Mouse (Mus musculus) intestine, embryonic 16.5 days (tissue): ENCODE data around the gene Lrrc41. TPM values are rescaled to one million over a fixed set of nuclear protein-coding genes. Genes with fewer than 3 reads are reported as not detected.

Experiments used
- ATAC-seq: fragments of 200-750 bp; cut with Nextera tagmentation; 2 replicates; pipeline ENCODE4 v1.8.0; 2017; ENCODE audit warnings: moderate TSS enrichment, moderate library complexity
- H3K27ac ChIP-seq: fragments of 300-500 bp; sonication (generic); 2 replicates; pipeline ENCODE4 v1.5.1; 2014; ENCODE audit warnings: mild to moderate bottlenecking, low read length
- H3K27me3 ChIP-seq: fragments of 300-500 bp; sonication (generic); replicated peaks from 2 replicates; pipeline ENCODE4 v1.6.1; 2014; ENCODE audit warnings: low read length, control low read depth, mixed read lengths; ENCODE audit not compliant: control insufficient read depth, insufficient read depth
- H3K36me3 ChIP-seq: fragments of 300-500 bp; sonication (generic); 2 replicates; pipeline ENCODE4 v1.6.1; 2014; ENCODE audit warnings: low read length, control low read depth; ENCODE audit not compliant: control insufficient read depth, insufficient read depth
- H3K4me1 ChIP-seq: fragments of 300-500 bp; sonication (generic); 2 replicates; pipeline ENCODE4 v1.6.1; 2014; ENCODE audit warnings: low read length, control low read depth, mixed read lengths; ENCODE audit not compliant: control insufficient read depth, insufficient read depth
- H3K4me2 ChIP-seq: fragments of 300-500 bp; sonication (generic); 2 replicates; pipeline ENCODE4 v1.6.1; 2014; ENCODE audit warnings: low read depth, low read length, control low read depth
- H3K4me3 ChIP-seq: fragments of 300-500 bp; sonication (generic); 2 replicates; pipeline ENCODE4 v1.5.1; 2014; ENCODE audit warnings: mild to moderate bottlenecking, low read length
- H3K9ac ChIP-seq: fragments of 300-500 bp; sonication (generic); 2 replicates; pipeline ENCODE4 v1.6.1; 2014; ENCODE audit warnings: low read depth, low read length
- H3K9me3 ChIP-seq: fragments of 300-500 bp; sonication (generic); 2 replicates; pipeline ENCODE4 v1.6.1; 2016; ENCODE audit warnings: low read length, control low read depth; ENCODE audit not compliant: control insufficient read depth
- WGBS: fragments of 180-500 bp; shearing (Covaris S2); extraction: QIAGEN DNeasy Blood & Tissue Kit; methylation state at CpG from one replicate; pipeline ENCODE4 v1.1.7; 2014; 5-methylcytosine and 5-hydroxymethylcytosine counted together
- polyA plus RNA-seq: library from polyadenylated mRNA; unstranded; fragments of >200 nt; fragmentation: Nextera tagmentation; extraction: Ambion mirVana; gene quantifications from 2 replicates; pipeline ENCODE4 v1.2.1, GENCODE M21; 2015

Gene Lrrc41
- polyA plus RNA-seq, 1 experiment from 2014 or later, result 77.4 TPM

DNA sequence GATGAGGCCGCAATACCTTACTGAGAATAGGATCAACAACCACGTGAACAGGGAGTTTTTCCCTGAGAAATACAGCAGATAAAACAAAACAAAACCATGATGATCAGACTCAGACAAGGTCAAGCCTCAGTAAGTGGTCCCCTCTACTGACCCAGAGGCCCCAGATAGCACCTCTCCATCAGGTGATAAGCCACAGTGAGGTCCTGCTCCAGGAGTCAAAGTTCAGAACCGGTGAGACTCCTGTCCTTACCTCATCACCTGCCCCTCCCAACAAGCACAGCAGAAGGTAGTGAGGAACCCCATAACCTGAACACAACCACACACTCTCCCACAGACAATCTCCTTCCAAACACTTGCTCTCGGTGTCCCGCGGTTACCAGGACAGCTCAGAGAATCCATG lies 35.6 kb downstream of the Lrrc41 start:
- H3K36me3 ChIP-seq, result 0 out of 2 replicates have a peak, but pooled peaks cover 3% of the 10 kb centered on the region
- no peak overlapping the region for H3K9ac ChIP-seq
- no peaks in the 10 kb centered on the region for H3K4me1 ChIP-seq
- H3K9me3 ChIP-seq, result no peaks in the 10 kb centered on the region
- WGBS, result 85% methylated on average over 6 of the region's 6 CpGs
- peak; percentile 77 for ATAC-seq
- no peak overlapping the region for H3K4me3 ChIP-seq
- no peaks in the 10 kb centered on the region for H3K27me3 ChIP-seq
- no peak overlapping the region for H3K27ac ChIP-seq
- no peak overlapping the region for H3K4me2 ChIP-seq

DNA sequence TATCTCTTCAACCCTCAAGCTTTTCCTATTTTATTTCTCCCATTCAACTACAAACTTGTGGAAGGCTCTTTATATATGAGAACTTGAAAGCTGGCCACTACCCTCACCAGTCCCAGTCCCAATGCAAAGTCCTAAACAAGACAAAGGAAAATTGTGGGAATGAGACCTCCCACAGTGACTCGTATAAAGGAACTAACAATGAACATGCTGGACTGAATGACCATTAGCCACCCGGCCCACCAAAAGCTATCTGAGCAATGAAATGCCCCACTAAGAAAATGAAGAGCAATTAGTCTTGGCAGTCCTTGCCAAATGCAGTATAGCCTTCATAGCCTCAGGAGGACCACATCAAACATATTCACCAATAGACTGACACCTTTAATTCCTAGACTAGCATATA lies 36.4 kb downstream of the Lrrc41 start:
- Histone ChIP-seq H3K9ac (no peak overlapping the region), H3K27me3 (no peaks in the 10 kb centered on the region), H3K36me3 (0 out of 2 replicates have a peak, but pooled peaks cover 3% of the 10 kb centered on the region), H3K9me3 (no peaks in the 10 kb centered on the region), H3K4me1 (no peaks in the 10 kb centered on the region), H3K27ac (no peak overlapping the region), H3K4me3 (no peak overlapping the region), H3K4me2 (no peak overlapping the region)
- 83% methylated on average over 2 of the region's 2 CpGs for WGBS
- ATAC-seq, result no peak

DNA sequence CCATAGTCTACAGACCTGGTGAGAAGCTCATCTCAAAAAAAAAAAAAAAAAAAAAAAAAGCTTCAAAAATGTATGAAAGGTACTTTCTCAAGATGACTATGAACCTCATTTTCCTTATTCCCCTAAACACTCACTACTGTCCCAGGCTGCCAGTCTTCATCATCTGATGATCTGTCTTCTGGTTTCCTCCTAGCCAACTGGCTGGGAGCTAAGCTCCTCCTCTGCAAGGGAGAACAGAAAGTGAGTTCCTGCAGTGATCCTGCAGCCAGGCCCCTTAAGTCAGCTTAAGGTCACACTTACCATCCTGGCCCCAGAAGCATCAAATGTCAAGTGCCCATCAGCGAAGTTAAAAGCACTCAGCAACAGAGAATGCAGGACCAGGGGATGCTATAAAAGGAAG lies 47.7 kb downstream of the Lrrc41 start:
- 0% methylated on average over 1 of the region's 1 CpGs for WGBS
- no peak for ATAC-seq
- Histone ChIP-seq H3K4me3 (peak overlapping the region; percentile 54), H3K9me3 (no peaks in the 10 kb centered on the region), H3K4me1 (peaks cover 8% of the 10 kb centered on the region; the same call in 1 of the 2 replicates), H3K27me3 (no peaks in the 10 kb centered on the region), H3K4me2 (peak overlapping the region; percentile 66), H3K9ac (peak overlapping the region; percentile 66), H3K36me3 (no peaks in the 10 kb centered on the region), H3K27ac (no peak overlapping the region)

DNA sequence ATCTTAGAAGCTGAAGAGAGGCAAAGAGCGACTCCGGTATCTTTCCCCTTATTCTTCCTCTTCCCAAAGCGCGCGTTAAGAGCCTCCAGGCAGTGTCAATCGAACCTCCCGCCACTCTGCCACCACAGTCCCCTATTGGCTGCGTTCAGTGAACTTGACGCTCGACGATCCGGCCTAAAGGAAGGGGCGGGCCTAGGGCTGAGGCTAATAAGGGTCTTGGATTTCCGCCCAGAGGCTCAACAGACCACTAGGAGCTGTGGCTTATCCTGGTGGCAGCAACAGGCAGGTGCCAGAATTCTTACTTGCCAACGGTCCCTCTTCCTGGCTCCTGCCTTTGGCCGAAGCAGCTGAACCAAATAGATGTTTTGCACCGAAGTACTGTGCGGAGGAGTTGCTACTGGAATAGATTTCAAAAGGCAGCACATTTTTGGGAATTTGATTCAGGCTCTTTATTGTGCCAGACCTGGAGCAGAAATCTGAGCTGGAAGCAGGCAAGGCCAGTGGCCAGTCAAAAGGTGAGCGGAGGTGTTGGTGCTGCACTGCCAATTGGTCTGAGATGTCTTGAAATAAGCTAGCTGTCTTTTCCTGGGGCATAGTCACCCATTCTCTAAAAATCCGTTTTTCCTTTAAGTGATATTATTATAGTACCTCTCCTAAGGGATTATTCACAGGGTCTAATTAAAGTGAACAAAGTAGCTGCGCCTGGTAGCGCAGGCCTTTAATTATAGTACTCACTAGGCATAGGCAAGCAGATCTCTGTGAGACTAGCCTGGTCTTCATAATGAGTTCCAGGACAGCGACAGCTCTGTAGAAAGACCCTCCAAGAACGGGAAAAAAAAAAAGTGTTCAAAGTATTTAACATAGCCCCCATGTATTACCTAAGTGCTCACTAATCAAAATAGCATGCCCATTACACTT lies 48.8 kb downstream of the Lrrc41 start, which contains the start of the genes Rad54l and Pomgnt1:
Gene Rad54l (minus strand): TSS at position 89 of the 918 bp plus-strand sequence.
Gene Pomgnt1 (plus strand): TSS at position 239 of the 918 bp plus-strand sequence.
- H3K4me2 ChIP-seq, result peak within 1 kb of the TSS; percentile 66
- peak within 1 kb of the TSS; percentile 43 for H3K27ac ChIP-seq
- WGBS, result 4% methylated on average over 24 of the region's 24 CpGs
- peaks cover 8% of the 10 kb centered on the region; the same call in 1 of the 2 replicates for H3K4me1 ChIP-seq
- H3K9ac ChIP-seq, result peak within 1 kb of the TSS; percentile 66
- peak; percentile 96 for ATAC-seq
- H3K27me3 ChIP-seq, result no peaks in the 10 kb centered on the region
- peak within 1 kb of the TSS; percentile 54 for H3K4me3 ChIP-seq
- no peaks in the 10 kb centered on the region for H3K36me3 ChIP-seq
- H3K9me3 ChIP-seq, result no peaks in the 10 kb centered on the region

DNA sequence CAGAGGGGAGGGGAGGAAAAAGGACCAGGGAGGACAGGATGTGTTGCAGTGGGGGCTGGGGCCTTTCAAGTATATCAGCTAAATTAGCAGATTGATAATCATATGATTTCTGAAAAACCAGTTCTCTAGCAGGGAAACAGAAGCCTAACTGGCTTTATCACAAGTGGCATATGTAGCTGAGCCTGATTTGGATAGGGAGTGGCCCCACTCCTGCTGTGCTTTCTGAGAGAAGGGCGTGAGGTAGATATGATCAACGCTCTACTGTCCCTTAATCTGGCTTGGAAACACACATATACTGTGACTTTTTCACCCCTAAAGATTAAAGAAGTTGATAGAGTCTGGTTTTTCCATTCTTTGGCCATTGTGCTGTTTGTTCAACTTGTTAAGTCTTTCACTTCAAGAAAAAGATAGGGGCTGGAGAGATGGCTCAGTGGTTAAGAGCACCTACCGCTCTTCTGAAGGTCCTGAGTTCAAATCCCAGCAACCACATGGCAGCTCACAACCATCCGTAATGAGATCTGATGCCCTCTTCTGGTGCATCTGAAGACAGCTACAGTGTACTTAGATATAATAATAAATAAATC lies 50.8 kb downstream of the Lrrc41 start:
- 79% methylated on average over 4 of the region's 4 CpGs for WGBS
- H3K4me2 ChIP-seq, result no peak overlapping the region
- no peaks in the 10 kb centered on the region for H3K9me3 ChIP-seq
- no peak overlapping the region for H3K4me3 ChIP-seq
- H3K9ac ChIP-seq, result no peak overlapping the region
- no peaks in the 10 kb centered on the region for H3K36me3 ChIP-seq
- peaks cover 8% of the 10 kb centered on the region; the same call in 1 of the 2 replicates for H3K4me1 ChIP-seq
- H3K27me3 ChIP-seq, result no peaks in the 10 kb centered on the region
- H3K27ac ChIP-seq, result no peak overlapping the region
- no peak for ATAC-seq

DNA sequence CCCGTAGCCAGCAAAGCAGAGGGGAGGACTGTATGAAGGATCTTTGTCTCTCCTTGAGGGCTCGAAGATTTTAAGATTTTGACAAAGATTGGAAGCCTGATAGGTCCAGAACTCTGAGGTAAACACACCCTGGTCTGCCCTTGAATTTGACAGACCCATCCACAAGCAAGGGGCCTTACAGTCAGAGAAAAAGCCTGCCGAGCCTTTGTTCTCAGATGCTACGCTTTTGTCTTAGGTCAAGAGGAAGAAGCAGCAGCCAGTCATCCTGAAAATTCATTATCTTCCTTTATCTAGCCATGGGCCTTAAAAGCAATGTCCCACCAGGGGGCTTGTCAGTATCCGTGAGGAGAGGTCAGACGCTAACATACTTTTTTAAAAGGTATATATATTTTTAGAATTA lies 52.9 kb downstream of the Lrrc41 start:
- Histone ChIP-seq H3K9me3 (no peaks in the 10 kb centered on the region), H3K4me3 (no peak overlapping the region), H3K4me2 (no peak overlapping the region), H3K36me3 (no peaks in the 10 kb centered on the region), H3K9ac (no peak overlapping the region), H3K27ac (no peak overlapping the region), H3K27me3 (no peaks in the 10 kb centered on the region), H3K4me1 (peaks cover 6% of the 10 kb centered on the region; the same call in 1 of the 2 replicates)
- WGBS, result 75% methylated on average over 6 of the region's 6 CpGs
- no peak for ATAC-seq

DNA sequence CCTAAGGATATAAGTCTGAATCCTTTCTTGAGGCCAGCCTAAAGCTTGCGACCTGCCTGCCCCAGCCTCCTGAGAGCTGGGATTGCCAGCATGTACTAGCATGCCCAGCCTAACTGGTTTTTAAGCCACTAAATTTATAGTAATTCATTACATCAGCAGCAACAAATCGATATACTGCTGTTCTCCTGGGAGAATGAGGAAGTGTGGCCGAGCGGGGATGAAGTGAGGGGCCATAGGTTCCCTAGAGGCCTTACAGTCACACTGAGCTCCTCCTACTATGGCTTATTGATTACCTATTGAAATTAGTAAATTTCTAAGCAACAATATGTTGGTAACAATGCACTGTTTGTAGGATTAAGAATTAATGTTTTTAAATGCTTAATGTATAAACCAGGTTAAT lies 58.1 kb downstream of the Lrrc41 start:
- H3K27ac ChIP-seq, result no peak overlapping the region
- H3K4me2 ChIP-seq, result no peak overlapping the region
- ATAC-seq, result no peak
- no peak overlapping the region for H3K4me3 ChIP-seq
- H3K4me1 ChIP-seq, result peaks cover 9% of the 10 kb centered on the region; the same call in 1 of the 2 replicates
- H3K9ac ChIP-seq, result no peak overlapping the region
- H3K27me3 ChIP-seq, result no peaks in the 10 kb centered on the region
- WGBS, result 74% methylated on average over 4 of the region's 4 CpGs
- H3K9me3 ChIP-seq, result no peaks in the 10 kb centered on the region
- no peaks in the 10 kb centered on the region for H3K36me3 ChIP-seq

DNA sequence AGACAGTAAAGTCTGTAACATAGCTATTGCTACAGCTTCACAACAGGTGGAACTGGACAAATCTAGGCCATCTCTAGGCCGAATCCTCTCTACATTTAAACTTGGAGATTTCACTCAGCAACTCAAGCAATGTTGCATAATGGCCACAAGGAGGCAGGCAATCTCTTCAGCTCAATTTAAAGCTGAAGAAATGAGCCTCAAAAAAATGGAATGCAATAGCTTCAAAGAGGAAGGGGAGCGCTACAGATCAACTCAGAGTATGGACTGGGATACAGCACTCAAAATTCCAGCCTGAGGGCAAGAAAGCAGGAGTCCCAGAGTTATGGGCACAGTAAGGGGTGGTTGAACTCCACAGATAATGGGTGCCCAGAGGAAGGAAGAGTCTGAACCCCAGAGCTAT lies 59.9 kb downstream of the Lrrc41 start:
- no peak overlapping the region for H3K27ac ChIP-seq
- H3K4me2 ChIP-seq, result no peak overlapping the region
- H3K9me3 ChIP-seq, result no peaks in the 10 kb centered on the region
- H3K9ac ChIP-seq, result no peak overlapping the region
- peaks cover 9% of the 10 kb centered on the region; the same call in 1 of the 2 replicates for H3K4me1 ChIP-seq
- 38% methylated on average over 2 of the region's 2 CpGs for WGBS
- no peak overlapping the region for H3K4me3 ChIP-seq
- H3K36me3 ChIP-seq, result no peaks in the 10 kb centered on the region
- no peaks in the 10 kb centered on the region for H3K27me3 ChIP-seq
- ATAC-seq, result no peak

DNA sequence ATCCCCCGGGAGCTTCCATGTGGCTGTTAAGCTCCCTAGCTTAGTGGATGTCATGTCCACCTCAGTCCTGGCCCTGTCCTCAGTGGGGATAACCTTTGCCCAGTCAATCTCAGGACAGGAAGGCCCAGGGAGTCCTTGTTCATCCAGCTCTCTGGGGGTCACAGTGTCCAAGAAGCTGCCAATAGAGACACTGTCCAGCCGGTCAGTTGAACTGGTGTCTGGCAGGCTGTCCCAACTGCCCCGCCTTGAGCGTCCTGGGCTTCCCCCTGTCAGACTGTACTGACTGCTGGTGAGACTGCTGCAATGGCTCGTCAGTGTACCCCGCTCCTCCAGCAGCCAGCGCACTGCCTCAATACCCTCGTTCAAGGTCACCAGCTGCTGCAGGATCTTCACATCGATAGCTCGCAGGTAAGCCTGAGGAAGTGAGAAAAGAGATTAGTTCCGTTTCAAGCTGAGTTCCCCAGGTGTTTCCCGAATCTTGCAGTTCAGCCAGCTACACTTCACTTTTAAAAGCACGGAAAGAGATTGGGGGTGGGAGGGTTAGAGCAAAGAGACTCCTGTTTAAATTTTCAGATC lies 62.4 kb downstream of the Lrrc41 start:
- H3K4me1 ChIP-seq, result peaks cover 9% of the 10 kb centered on the region; the same call in 1 of the 2 replicates
- H3K4me2 ChIP-seq, result no peak overlapping the region
- WGBS, result 44% methylated on average over 13 of the region's 13 CpGs
- H3K9me3 ChIP-seq, result no peaks in the 10 kb centered on the region
- no peak overlapping the region for H3K4me3 ChIP-seq
- no peaks in the 10 kb centered on the region for H3K36me3 ChIP-seq
- H3K27me3 ChIP-seq, result no peaks in the 10 kb centered on the region
- H3K27ac ChIP-seq, result no peak overlapping the region
- no peak overlapping the region for H3K9ac ChIP-seq
- ATAC-seq, result peak; percentile 34; the same call in 1 of the 2 replicates
